Mouse (Mus musculus) ES-CJ7 (cell line): ENCODE measurements around the gene Ms4a12.
"Not testable (repeated sequence)": the region's sequence is repeated elsewhere in the genome, so short reads cannot be mapped to it uniquely, and the experiment has no call there.

ENCODE experiments used
- DNase-seq: peaks from one replicate; pipeline ENCODE4 v3.0.0; 2011; ENCODE audit warnings: low read depth, low spot score

Gene Ms4a12

DNA sequence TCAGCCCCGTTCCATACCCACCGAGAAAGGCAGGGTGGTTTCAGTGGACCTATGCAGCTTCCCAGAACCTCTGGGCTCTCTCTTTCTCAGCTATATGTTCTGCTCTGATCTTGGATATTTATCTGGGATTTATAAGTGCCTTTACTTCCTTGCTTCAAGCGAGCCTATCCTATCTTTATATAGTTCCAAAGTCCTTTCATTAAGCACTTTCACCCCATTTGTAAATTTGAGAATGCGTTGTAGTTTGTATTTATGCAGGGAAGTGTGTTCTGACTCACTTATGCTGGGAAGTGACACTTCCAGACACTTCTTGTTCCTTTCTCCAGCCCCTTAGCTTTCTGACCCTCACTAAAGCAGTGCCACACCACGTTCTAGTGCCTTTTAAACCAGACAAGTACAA, at the start of gene Ms4a12:
Gene Ms4a12, minus strand, starts transcription at position 101 of the 400 bp plus-strand sequence.
- DNase-seq, result no peak

DNA sequence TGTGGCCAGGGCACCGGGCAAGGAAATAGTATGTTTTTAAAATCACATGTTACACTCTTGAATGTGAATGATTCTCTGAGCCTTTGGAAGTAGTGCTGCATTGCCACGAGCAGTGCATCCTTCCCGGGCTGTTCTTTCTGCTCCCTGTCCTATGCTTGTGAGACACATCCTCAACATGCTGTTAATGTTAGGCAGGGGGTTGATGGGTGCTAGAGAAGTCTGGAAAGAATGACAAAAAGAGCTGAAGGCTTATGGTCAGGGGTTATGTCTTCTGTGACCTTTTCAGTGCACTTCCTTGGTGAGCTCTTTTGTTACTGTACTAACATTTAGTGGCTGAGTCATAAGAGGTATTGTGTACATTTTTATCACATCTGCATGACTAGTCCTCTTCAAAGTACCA, 48.0 kb upstream of the Ms4a12 start:
- DNase-seq, result no peak

DNA sequence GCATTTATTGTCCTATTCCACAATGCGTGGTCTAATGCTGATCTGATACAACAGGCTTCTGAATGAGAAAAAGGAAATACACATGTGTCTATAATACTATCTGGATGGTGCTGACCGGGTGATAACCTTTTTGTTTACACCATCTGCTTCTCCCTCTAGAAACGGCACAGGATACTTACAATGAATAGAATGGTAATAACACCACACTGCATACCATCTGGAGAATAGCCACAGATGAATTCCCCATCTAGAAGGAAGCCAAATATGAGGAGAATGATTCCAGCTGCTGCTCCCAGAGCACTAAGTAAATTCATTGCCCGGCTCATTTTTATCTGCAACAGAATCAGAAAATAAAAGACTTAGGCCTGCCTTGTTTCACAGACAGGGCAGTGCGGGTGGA, 44.2 kb upstream of the Ms4a12 start:
- DNase-seq, result no peak

DNA sequence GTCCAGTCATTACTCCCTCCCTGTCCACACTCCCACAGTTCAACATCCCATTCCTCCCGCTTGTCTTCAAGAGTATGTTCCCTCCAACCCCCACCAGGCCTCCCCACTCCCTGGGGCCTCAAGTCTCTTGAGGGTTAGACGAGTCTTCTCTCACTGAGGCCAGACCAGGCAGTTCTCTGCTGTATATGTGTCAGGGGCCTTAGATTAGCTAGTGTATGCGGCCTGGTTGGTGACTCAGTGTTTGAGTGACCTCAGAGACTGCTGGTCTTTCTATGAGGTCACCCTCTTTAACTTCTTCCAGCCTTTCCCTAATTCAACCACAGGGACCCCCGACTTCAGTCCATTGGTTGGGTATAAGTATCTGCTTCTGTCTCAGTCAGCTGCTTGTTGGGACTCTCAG, 34.7 kb upstream of the Ms4a12 start:
- DNase-seq, result no peak

DNA sequence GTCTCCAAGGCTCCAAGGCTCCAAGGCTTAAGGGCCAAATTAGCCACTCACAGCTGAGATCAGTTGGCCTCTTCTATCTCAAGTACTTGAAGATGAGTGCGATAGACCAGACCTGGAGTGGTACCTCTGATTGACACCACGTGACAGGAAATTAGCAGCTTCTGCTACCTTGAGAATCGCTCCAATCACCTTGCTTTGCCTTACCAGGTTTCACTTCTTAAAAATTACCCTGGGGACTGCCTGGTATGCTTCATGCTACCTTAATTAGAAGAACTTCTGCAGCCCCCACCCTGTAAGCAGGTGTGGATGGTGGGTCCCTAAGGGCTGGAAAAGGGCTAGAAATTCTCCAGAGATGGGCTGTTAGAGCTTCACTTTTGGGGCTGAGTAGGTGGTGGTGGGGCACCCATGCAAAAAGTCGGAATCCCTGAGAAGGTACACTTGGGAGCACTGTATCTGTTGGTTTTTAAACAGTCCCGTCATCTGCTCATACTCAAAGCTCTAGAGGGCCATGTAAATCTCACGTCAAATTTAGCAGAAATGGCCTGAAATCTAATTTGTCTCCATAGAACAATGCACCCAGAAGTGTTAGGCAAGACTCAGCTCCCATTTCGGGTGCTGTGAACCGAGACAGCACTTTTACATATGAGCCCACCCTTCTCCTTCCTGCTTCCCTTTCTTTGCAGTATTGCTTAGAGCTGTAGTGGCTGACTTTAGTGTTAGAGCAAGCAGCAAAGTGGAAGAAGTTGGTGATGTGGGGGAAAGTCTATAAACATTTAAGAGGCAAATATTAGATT, 34.0 kb upstream of the Ms4a12 start, which contains the start of gene Ms4a1:
Gene Ms4a1, minus strand, starts transcription at position 190 of the 794 bp plus-strand sequence.
- no peak for DNase-seq

DNA sequence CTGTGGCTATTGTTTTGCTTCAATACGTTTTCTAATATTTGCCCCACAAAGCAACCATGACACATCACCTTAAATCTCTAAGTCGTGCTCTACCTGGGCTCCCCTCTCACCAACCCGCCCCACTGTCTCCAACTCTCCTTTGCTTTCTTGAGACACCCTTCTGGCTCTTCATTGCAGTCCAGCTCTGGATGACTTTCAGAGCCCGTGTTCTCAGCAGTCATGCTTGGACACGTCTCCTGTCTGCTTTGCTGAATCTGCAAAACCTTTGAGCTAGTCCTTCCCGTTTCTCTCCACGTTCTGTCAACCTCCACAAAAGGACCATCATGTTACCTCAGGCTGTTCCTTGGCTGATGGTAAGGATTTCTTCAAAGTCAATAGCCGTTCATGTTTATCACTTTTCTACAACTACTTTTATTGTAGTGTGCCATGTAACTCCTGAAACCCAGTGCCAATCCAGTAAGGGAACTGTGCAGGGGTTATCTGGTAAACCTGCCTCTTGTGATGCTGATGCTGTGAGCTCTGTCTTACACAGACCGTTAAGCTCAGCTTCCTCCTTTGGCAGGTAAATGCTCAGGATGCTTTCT, 32.4 kb upstream of the Ms4a12 start:
- no peak for DNase-seq

DNA sequence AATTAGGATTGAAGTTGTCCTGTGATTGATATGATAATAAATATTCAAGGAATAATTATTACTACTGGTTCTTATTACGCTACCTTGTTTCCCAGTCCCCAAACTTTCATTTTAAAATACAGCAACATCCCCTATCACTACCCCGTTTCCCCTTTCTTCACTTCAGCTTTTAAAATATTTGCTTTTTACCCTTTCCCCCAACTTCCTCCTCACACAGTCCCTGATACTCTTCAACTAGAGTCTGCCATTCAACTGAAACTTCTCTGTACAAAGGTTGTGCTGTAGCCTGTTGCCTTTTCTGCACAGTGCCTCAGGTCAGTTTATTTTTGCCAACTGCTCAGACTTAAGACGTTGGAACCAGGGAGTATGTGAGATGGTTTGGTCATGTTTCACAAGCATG, 31.3 kb upstream of the Ms4a12 start:
- DNase-seq, result no peak

DNA sequence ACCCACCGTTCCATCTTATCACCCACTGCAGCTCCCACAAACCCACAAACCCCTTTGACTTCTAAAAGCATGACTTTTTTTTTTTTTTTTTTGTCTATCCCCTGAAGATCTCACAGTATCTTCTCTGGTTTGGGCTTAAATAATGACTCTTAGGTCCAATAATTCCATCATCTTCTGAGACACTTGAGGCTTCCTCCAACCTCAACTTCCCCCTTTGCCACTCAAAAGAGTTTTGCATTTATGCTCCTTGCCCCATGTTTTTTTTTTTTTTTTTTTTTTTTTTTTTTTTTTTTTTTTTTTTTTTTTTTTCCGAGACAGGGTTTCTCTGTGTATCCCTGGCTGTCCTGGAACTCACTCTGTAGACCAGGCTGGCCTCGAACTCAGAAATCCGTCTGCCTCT, 30.7 kb upstream of the Ms4a12 start:
- DNase-seq, result not testable (repeated sequence)

DNA sequence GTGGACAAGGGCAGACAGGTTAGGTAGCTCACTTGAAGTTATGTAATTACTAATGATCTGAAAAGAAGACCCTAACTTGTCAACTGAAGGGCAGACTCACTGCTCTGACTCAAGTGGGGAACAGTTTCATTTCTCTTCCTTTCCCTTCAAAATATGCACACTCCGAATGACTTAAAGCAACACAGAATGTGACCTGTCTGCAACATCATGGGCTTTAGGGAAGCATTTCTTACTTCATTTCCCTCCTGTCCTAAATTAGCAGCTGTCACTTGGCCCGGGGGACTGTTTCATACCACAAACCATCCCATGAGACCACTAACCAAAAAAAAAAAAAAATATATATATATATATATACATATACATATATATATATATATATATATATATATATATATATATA, 29.3 kb upstream of the Ms4a12 start:
- DNase-seq, result no peak

DNA sequence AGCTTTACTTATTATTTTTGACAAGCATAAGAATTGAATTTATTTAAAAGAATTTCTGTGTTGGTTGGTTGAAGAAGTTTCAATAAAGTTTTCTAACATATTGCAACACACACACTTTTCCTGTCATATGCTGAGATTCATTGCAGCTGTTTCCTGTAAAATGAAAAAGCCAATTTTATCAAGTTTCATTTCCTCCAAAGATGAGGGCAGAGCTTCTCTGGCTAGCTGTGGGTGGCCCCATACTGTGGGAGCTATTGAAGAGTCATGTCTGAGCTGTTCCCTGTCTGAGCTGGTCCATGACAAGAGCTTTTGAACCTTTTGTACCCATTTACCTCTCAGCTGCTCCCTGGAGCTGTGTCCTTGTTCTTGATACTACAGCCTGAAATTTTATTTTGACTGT, 12.0 kb upstream of the Ms4a12 start:
- no peak for DNase-seq

DNA sequence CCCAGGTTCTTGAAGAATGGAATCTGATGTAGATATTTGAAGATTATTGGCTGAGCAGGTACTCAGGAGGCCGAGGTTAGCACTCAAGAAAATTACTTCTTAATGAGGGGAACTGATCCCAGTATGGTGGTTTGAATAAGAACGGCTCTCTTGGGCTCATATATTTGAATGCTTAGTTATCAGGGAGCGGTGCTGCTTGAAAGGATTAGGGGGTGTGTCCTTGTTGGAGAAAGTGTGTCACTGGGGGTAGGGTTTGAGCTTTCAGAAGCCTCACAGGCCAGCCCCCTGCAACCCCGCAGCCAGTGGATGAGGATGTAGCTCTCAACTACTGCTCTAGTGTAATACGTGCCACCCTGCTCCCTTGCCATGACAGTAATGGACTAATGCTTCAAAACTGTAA, 10.3 kb upstream of the Ms4a12 start:
- no peak for DNase-seq

DNA sequence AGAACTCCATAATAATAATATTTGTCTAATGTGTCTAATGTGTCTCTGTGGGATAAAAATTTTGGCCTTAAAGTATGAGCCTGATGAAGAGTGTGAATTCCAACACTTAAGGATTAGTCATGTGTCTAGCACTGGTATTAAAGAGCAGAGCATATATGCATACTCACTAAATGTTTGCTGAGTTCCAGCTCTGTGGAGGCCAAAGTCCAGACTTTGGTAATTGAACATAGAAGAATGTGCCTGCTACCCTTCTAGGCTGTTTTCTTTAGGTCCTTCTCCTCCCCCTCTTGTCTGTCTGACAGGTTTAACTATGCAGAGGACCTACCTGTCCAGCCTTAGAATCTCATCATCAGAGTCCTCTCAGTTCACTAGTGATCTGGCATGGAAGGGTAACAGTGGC, 3.6 kb upstream of the Ms4a12 start:
- DNase-seq, result no peak

DNA sequence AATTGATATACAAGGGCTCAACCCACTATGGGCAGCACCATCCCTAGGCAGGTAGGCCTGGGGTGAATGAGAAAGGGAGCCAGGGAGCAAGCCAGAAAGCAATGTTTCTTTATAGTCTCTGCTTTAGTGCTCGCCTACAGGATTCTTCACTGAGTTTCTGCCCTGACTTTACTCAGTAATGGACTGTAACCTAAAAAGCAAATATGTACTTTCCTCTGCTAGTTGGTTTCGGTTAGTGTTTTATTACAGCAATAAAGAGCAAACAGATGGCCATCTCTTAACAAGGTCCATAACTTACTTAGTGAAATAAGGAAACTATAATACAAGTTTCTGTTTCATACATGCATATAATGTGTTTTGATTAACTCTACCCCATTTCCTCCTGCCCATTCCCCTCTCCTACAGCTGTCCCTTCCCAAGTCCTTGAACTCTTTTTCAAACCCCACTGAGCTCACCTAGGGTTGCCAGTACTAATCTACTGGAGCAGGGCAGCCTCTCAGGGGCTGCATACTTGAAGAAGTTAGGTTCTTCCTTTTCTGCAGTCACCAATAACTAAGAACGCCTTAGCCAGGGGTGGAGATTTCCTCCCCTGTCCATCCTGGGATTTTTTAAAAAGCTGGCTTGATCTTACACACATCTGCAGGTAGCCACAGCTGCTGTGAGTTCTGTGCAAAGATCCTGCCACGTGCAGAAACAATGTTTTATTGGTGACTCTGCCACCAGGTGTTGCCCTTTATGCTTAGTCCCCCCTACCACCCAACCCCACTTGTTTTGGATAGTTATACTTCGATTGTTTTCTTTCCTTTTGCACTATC, 2.9 kb upstream of the Ms4a12 start:
- no peak for DNase-seq

DNA sequence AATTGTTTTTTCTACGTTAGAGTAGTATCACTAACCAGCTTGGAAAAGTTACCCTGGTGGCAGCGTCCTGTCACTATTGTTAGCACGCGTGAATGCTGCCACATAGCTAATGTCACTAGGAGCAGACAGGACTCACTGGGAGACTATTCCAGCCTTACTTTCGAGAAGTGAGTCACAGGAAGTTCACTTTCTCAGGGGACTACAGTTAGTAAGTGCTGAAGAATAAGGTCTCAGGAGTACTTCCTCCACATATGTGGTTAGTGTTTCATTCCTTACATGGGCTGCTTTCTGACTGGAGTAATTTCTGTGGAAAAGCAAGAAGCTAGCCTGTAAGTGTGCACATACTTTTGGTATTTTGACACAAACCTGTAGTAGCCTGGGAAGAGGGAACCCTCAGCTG, 2.0 kb upstream of the Ms4a12 start:
- no peak for DNase-seq

DNA sequence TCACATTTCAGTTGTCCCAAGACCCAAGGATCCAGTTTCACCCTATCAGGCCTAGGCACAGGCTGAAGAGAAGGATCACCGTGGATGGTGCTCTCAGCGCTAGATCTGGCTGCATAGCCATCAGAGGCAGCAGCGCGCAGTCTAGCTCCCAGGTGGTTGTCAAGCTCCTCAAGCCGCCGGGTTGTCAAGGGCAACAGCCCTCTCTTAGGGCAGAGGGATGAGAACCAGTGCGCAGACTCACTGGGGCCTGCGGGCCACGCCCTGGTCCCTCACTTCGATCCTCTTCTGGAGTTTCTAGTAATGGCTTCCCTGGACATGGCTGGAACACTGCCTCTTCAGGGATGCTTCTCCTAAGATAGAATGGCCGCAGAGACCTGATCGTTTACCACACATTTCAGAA, 35.7 kb downstream of the Ms4a12 start, which contains the start of gene Ms4a13:
Gene Ms4a13, minus strand, starts transcription at position 192 of the 400 bp plus-strand sequence.
- DNase-seq, result peak; percentile 76

DNA sequence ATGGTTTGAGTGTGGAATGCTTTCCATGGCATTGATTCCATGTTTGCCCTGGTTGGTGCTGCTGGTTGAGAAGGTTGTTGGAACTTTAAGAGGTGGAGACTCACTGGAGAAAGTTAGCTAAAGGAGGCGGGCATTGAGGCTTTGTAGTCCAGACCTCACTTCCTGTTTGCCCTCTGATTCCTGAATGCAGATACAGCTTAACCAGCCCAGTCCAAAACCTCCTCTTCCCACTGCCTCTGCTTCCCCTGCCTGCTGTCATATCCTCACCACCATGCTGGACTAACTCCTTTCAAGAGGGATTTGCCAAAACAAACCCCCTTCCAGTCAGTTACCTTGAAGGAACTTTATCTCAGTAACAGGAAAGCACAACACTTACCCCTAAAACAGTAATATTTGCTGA, 39.7 kb downstream of the Ms4a12 start:
- DNase-seq, result no peak

DNA sequence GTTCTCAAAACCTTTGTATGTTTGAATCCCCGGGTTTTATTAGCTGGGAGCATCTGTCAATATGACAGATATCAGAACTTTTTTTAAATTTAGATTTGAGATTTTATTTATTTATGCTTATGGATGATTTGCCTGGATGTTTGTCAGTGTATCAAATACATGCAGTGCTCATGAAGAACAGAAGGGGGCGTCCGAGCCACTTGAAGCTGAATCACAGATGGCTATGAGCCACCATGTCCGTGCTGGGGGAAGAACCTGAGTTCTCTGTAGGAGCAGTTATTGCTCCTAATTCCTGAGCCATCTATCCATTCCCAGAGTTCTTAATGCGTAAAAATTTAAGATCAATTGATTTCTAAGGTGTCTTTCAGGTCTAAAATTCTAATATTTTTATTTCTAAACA, 48.1 kb downstream of the Ms4a12 start:
- peak; percentile 72 for DNase-seq

DNA sequence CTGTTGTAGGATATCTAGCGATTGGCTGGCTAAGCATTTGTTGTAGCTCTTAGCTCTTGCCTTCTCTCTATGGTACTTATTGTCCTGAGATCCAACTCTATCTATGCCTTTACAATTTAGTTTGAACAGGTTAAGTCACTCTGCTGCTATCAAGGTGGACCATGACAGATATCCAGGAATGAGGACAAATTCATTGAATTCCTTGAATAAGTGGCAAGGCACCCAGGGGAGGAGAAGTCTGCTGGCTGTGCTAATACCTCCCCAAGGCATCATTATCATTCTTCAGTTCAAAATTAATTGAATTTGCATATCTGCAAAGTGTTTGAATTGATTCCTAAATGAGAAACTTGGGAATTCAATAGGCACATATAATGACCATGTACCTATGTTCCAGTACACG, 54.8 kb downstream of the Ms4a12 start:
- DNase-seq, result no peak

DNA sequence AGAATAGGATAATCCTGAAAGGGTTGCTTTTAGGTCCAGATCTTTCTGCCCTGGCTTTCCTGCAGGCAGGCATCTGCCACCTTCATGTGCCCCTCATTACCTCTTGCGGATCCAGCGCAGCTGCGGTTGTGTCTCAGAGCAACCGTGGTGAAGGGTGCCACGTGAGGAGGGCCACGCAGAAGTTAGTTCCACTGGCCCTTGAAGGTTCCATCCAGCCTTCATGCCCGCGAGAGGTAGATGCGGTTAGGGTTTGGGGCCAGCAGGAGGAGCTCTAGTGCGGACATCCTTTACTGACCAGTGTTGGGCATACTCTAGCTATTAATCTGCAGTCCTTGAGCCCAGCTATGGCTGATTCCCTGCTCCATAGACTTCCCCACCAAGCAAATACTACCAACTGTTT, 67.1 kb downstream of the Ms4a12 start, which contains the start of gene 1700025F22Rik:
Gene 1700025F22Rik, minus strand, starts transcription at position 149 of the 400 bp plus-strand sequence.
- peak; percentile 40 for DNase-seq
